Mouse (Mus musculus): ENCODE data around the gene Slc25a21. TPM values are rescaled to one million over a fixed set of nuclear protein-coding genes. Genes with fewer than 3 reads are reported as not detected.

Gene Slc25a21
- polyA plus RNA-seq, 1 experiment from 2014 or later: 2.3 TPM

DNA sequence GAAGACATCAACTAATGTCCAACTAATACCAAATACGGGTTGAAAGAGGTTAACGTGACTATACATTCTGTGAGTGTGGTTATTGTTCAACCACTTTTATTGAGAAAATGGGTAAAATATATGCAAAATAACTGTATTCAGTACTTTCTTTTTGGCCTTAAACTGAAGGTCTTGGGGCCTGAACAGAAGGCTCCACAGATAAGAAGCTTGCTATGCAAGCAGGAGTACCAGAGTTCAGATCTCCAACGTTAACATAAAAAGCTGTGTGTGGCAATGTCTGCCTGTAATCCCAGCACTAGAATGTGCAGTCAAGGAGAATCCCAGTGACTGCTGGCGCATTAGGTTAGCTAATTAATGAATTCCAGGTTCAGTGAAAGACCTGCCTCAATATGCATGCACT lies 96.7 kb downstream of the Slc25a21 start:
- Histone ChIP-seq H3K4me1 (replicated peaks; ENCODE audit: control insufficient read depth, insufficient read depth, low read length) (no peaks in the 10 kb centered on the region), H3K9ac (ENCODE audit: low read length) (no peak overlapping the region), H3K4me2 (ENCODE audit: low read depth, low read length, severe bottlenecking) (no peak overlapping the region), H3K27ac (ENCODE audit: low read depth, low read length) (no peak overlapping the region), H3K36me3 (ENCODE audit: control insufficient read depth, insufficient read depth, low read length) (no peaks in the 10 kb centered on the region), H3K27me3 (ENCODE audit: control insufficient read depth, insufficient read depth, low read length) (no peaks in the 10 kb centered on the region), H3K9me3 (ENCODE audit: control insufficient read depth, low read length) (no peaks in the 10 kb centered on the region), H3K4me3 (ENCODE audit: low read depth, low read length) (no peak overlapping the region)
- ATAC-seq (replicated peaks; ENCODE audit: low FRiP score) (no peak), DNase-seq (ENCODE audit: low spot score) (no peak)
- 71% methylated on average over 4 of the region's 4 CpGs for WGBS

- 75% methylated on average over 3 of the region's 3 CpGs for WGBS
- Histone ChIP-seq H3K27me3 (ENCODE audit: control insufficient read depth, insufficient read depth, low read length) (no peaks in the 10 kb centered on the region), H3K36me3 (ENCODE audit: control insufficient read depth, insufficient read depth, low read length) (no peaks in the 10 kb centered on the region), H3K4me3 (ENCODE audit: low read depth, low read length) (no peak overlapping the region), H3K27ac (ENCODE audit: low read depth, low read length) (no peak overlapping the region), H3K9ac (ENCODE audit: low read length) (no peak overlapping the region), H3K4me2 (ENCODE audit: low read depth, low read length, severe bottlenecking) (no peak overlapping the region), H3K4me1 (replicated peaks; ENCODE audit: control insufficient read depth, insufficient read depth, low read length) (no peaks in the 10 kb centered on the region), H3K9me3 (ENCODE audit: control insufficient read depth, low read length) (no peaks in the 10 kb centered on the region)
- ATAC-seq (replicated peaks; ENCODE audit: low FRiP score) (no peak), DNase-seq (ENCODE audit: low spot score) (no peak)
These were observed 98.2 kb downstream of the Slc25a21 start for GRCm38 (mm10) chr12:57099066-57099465.

DNA sequence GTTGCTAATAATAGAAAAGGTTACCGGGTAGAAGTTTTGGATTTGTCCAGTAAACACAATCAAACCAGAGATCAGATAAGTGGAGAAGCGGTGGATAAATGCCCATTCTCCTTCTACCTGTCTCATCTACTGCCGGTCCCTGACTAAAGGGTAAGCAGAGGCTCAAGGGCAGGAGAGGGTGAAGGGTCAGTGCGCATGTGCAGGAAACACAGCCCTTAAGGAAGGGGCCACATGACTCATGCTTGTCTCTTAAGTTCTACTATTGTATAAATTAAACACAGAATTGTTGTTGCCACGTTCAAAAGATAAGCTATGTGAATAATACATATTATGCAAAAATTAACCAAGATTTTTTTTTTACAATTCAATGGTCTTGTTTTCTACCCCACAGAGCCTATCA lies 98.9 kb downstream of the Slc25a21 start:
- ATAC-seq (replicated peaks; ENCODE audit: low FRiP score): no peak

DNA sequence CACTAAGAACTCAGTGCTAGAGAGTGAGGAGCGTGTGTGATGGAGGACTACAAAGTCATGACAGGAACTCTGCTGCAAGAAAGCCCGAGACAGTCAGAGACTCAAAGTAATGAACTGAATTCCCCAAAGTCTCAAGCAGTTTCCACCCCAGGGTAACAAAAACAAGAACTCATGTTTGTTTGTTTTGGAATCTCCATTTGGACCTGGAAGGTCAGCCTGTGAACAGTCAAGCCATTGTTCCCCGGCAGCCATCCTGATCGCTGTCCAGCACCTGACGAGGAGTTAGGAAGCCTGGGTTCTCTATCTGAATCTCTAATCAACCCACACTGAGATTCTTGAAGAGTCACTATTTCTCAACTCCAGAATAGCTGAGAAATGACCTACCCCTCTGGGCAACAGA lies 104.2 kb downstream of the Slc25a21 start:
- no peak for ATAC-seq (replicated peaks; ENCODE audit: low FRiP score)
- Histone ChIP-seq H3K27ac (ENCODE audit: low read depth, low read length) (no peak overlapping the region), H3K27me3 (ENCODE audit: control insufficient read depth, insufficient read depth, low read length) (no peaks in the 10 kb centered on the region), H3K36me3 (ENCODE audit: control insufficient read depth, insufficient read depth, low read length) (no peaks in the 10 kb centered on the region), H3K4me3 (ENCODE audit: low read depth, low read length) (no peak overlapping the region), H3K9me3 (ENCODE audit: control insufficient read depth, low read length) (no peaks in the 10 kb centered on the region), H3K9ac (ENCODE audit: low read length) (no peak overlapping the region), H3K4me2 (ENCODE audit: low read depth, low read length, severe bottlenecking) (no peak overlapping the region), H3K4me1 (replicated peaks; ENCODE audit: control insufficient read depth, insufficient read depth, low read length) (no peaks in the 10 kb centered on the region)
- DNase-seq (ENCODE audit: low spot score): no peak
- WGBS: 58% methylated on average over 5 of the region's 5 CpGs

More for the DNA sequence above, 98.9 kb downstream of the Slc25a21 start:
- no peaks in the 10 kb centered on the region for H3K4me1 ChIP-seq (replicated peaks; ENCODE audit: control insufficient read depth, insufficient read depth, low read length)
- no peaks in the 10 kb centered on the region for H3K9me3 ChIP-seq (ENCODE audit: control insufficient read depth, low read length)
- 91% methylated on average over 5 of the region's 5 CpGs for WGBS
- DNase-seq (ENCODE audit: low spot score): no peak
- H3K27me3 ChIP-seq (ENCODE audit: control insufficient read depth, insufficient read depth, low read length): no peaks in the 10 kb centered on the region
- H3K4me3 ChIP-seq (ENCODE audit: low read depth, low read length): no peak overlapping the region
- no peak overlapping the region for H3K9ac ChIP-seq (ENCODE audit: low read length)
- H3K36me3 ChIP-seq (ENCODE audit: control insufficient read depth, insufficient read depth, low read length): no peaks in the 10 kb centered on the region
- H3K27ac ChIP-seq (ENCODE audit: low read depth, low read length): no peak overlapping the region
- no peak overlapping the region for H3K4me2 ChIP-seq (ENCODE audit: low read depth, low read length, severe bottlenecking)

- Histone ChIP-seq H3K9me3 (ENCODE audit: control insufficient read depth, low read length) (no peaks in the 10 kb centered on the region), H3K27ac (ENCODE audit: low read depth, low read length) (no peak overlapping the region), H3K36me3 (ENCODE audit: control insufficient read depth, insufficient read depth, low read length) (no peaks in the 10 kb centered on the region), H3K4me3 (ENCODE audit: low read depth, low read length) (no peak overlapping the region), H3K9ac (ENCODE audit: low read length) (no peak overlapping the region), H3K27me3 (ENCODE audit: control insufficient read depth, insufficient read depth, low read length) (no peaks in the 10 kb centered on the region), H3K4me1 (replicated peaks; ENCODE audit: control insufficient read depth, insufficient read depth, low read length) (peaks cover 2% of the 10 kb centered on the region; the same call in 1 of the 2 replicates), H3K4me2 (ENCODE audit: low read depth, low read length, severe bottlenecking) (no peak overlapping the region)
- ATAC-seq (replicated peaks; ENCODE audit: low FRiP score) (0 out of 2 replicates have a peak, but pooled peaks have one; percentile 15), DNase-seq (ENCODE audit: low spot score) (no peak)
- 35% methylated on average over 3 of the region's 3 CpGs for WGBS
These were observed 112.8 kb downstream of the Slc25a21 start for GRCm38 (mm10) chr12:57084519-57084918.

DNA sequence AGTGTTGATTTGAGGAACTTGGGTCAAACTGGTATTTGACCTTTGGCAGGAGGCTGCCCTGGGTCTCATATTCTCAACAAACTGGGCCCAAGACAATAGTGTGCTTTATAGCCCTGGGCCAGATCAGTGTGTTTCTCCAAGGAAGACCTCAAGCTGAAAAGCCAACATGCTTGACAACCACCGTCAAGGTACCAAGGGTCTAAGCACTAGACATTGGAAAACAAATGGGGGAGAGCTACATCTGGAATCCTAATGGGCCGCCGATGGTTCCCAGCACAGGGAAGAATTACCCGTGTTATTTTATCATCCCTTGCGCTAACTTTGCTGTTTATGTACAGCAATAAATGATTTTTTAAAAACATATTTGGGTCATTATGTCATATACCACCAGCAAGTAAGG lies 113.7 kb downstream of the Slc25a21 start:
- no peaks in the 10 kb centered on the region for H3K27me3 ChIP-seq (ENCODE audit: control insufficient read depth, insufficient read depth, low read length)
- no peak for ATAC-seq (replicated peaks; ENCODE audit: low FRiP score)
- no peak overlapping the region for H3K27ac ChIP-seq (ENCODE audit: low read depth, low read length)
- no peak overlapping the region for H3K9ac ChIP-seq (ENCODE audit: low read length)
- no peak overlapping the region for H3K4me2 ChIP-seq (ENCODE audit: low read depth, low read length, severe bottlenecking)
- no peaks in the 10 kb centered on the region for H3K36me3 ChIP-seq (ENCODE audit: control insufficient read depth, insufficient read depth, low read length)
- no peak overlapping the region for H3K4me3 ChIP-seq (ENCODE audit: low read depth, low read length)
- no peak for DNase-seq (ENCODE audit: low spot score)
- no peaks in the 10 kb centered on the region for H3K9me3 ChIP-seq (ENCODE audit: control insufficient read depth, low read length)
- WGBS: 80% methylated on average over 5 of the region's 5 CpGs
- H3K4me1 ChIP-seq (replicated peaks; ENCODE audit: control insufficient read depth, insufficient read depth, low read length): peaks cover 2% of the 10 kb centered on the region; the same call in 1 of the 2 replicates

DNA sequence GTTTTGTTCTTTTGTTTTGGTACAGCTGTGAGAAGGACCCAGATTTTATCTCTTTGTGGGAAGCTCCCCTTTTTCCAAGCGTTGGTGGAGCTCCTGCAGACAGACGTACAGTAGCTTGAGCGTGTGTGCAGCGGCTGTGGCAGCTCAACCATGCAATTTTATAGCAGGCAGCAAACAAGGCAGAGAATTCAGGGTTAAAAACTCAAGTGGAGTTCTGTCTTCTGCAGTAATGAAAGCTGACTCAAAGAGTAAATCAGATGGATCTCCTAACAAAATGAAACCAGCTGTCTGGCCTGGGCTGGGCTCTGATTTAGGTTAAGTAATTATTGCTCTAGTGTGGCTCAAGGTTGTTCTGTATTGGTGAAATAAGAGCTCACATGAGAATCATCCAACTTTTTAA lies 120.7 kb downstream of the Slc25a21 start:
- ATAC-seq (replicated peaks; ENCODE audit: low FRiP score): no peak
- no peaks in the 10 kb centered on the region for H3K36me3 ChIP-seq (ENCODE audit: control insufficient read depth, insufficient read depth, low read length)
- no peak overlapping the region for H3K4me2 ChIP-seq (ENCODE audit: low read depth, low read length, severe bottlenecking)
- H3K27me3 ChIP-seq (ENCODE audit: control insufficient read depth, insufficient read depth, low read length): no peaks in the 10 kb centered on the region
- no peak overlapping the region for H3K9ac ChIP-seq (ENCODE audit: low read length)
- no peaks in the 10 kb centered on the region for H3K9me3 ChIP-seq (ENCODE audit: control insufficient read depth, low read length)
- no peaks in the 10 kb centered on the region for H3K4me1 ChIP-seq (replicated peaks; ENCODE audit: control insufficient read depth, insufficient read depth, low read length)
- no peak for DNase-seq (ENCODE audit: low spot score)
- no peak overlapping the region for H3K4me3 ChIP-seq (ENCODE audit: low read depth, low read length)
- H3K27ac ChIP-seq (ENCODE audit: low read depth, low read length): no peak overlapping the region
- 69% methylated on average over 4 of the region's 4 CpGs for WGBS

- WGBS: 63% methylated on average over 2 of the region's 2 CpGs
- Histone ChIP-seq H3K9ac (ENCODE audit: low read length) (no peak overlapping the region), H3K4me2 (ENCODE audit: low read depth, low read length, severe bottlenecking) (no peak overlapping the region), H3K4me1 (replicated peaks; ENCODE audit: control insufficient read depth, insufficient read depth, low read length) (no peaks in the 10 kb centered on the region), H3K36me3 (ENCODE audit: control insufficient read depth, insufficient read depth, low read length) (no peaks in the 10 kb centered on the region), H3K27ac (ENCODE audit: low read depth, low read length) (no peak overlapping the region), H3K9me3 (ENCODE audit: control insufficient read depth, low read length) (no peaks in the 10 kb centered on the region), H3K4me3 (ENCODE audit: low read depth, low read length) (no peak overlapping the region), H3K27me3 (ENCODE audit: control insufficient read depth, insufficient read depth, low read length) (no peaks in the 10 kb centered on the region)
- DNase-seq (ENCODE audit: low spot score) (no peak), ATAC-seq (replicated peaks; ENCODE audit: low FRiP score) (no peak)
These were observed 124.7 kb downstream of the Slc25a21 start for GRCm38 (mm10) chr12:57072616-57073015.

GRCm38 (mm10) chr12:57068607-57069006 lies 128.7 kb downstream of the Slc25a21 start:
- Histone ChIP-seq H3K9ac (ENCODE audit: low read length) (no peak overlapping the region), H3K4me1 (replicated peaks; ENCODE audit: control insufficient read depth, insufficient read depth, low read length) (no peaks in the 10 kb centered on the region), H3K4me2 (ENCODE audit: low read depth, low read length, severe bottlenecking) (no peak overlapping the region), H3K4me3 (ENCODE audit: low read depth, low read length) (no peak overlapping the region), H3K27ac (ENCODE audit: low read depth, low read length) (no peak overlapping the region), H3K27me3 (ENCODE audit: control insufficient read depth, insufficient read depth, low read length) (no peaks in the 10 kb centered on the region), H3K9me3 (ENCODE audit: control insufficient read depth, low read length) (no peaks in the 10 kb centered on the region), H3K36me3 (ENCODE audit: control insufficient read depth, insufficient read depth, low read length) (no peaks in the 10 kb centered on the region)
- WGBS: 48% methylated on average over 5 of the region's 5 CpGs
- ATAC-seq (replicated peaks; ENCODE audit: low FRiP score): no peak
- DNase-seq (ENCODE audit: low spot score): no peak
